In the genomic region with DNA sequence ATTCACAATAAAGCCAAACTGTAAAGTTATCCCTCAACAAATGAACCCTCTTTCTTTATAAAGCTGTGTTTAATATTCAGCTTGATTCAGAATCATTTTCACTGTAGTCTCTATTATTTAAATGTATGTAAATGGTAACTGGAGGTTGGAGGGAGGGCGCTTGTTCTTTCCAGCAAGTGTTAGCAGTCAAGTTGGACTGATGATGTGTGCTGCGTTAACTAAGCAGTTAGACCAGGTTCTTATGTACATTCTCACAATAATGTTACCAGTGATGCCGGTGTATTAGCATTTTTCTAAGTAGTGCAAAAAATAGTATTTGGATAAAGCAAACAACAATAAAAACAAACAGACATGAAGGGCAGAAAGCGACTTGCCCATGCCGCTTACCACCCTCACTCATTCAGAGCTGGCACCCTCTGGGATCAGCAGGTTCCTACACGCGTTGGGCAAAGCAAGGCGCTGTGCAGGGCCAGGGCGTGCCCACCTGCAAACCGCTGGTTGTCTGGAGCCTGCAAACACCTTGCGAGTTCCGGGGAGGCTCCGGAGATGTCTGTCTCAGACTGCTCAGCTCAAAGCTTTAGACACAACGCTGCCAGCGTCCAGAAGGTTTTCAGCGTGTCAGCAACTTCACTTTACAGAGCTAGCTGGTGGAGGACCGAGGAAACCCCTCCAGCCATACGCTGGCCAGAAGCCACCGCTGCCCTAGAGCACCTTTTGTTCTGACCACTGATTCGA, we compare ENCODE assay signal across 9 mouse cellular contexts. TPM values are rescaled to one million over a fixed set of nuclear protein-coding genes. Genes with fewer than 3 reads are reported as not detected.
DNase-seq lines count a peak whose midpoint lies in the region; ATAC-seq and TF ChIP-seq lines count a peak whose summit lies in the region.
"Had no signal": no experiment of that assay in that cellular context is flagged by ENCODE, and none has a peak within 500 bp of the region (broad histone marks: within the 10 kb centered on the region; RNA-seq: fewer than 3 reads in every experiment).

No protein-coding gene starts in this region.

- DNase-seq in heart, adult 2 months, result no peak
- no peak for DNase-seq in heart, postnatal 25 days (ENCODE audit: low spot score)
- peak; percentile 7 for DNase-seq in CD4-positive, CD25-positive, alpha-beta regulatory T cell, adult 2 months (ENCODE audit: low read depth, low spot score)
- no peak for DNase-seq in adipocyte (ENCODE audit: low spot score)
- DNase-seq in kidney, adult 18-20 months, result no peak

- no peak for TF ChIP-seq POLR2A in heart, adult 2 months (IDR thresholded peaks at IDR 0.05; ENCODE audit: insufficient read depth, low read depth, low read length)

- peaks cover 2% of the 10 kb centered on the region for H3K4me1 ChIP-seq in heart, adult 2 months (ENCODE audit: control insufficient read depth, insufficient read depth, low read length)
- peaks cover 17% of the 10 kb centered on the region for H3K4me1 ChIP-seq in embryonic facial prominence, embryonic 13.5 days
- peaks cover 8% of the 10 kb centered on the region for H3K4me1 ChIP-seq in intestine, embryonic 16.5 days (ENCODE audit: control insufficient read depth, insufficient read depth, low read length)
- H3K4me1 ChIP-seq in midbrain, embryonic 16.5 days (ENCODE audit: control insufficient read depth, insufficient read depth, low read length), result peaks cover 6% of the 10 kb centered on the region; the same call in 1 of the 2 replicates

- H3K36me3 ChIP-seq in heart, adult 2 months (ENCODE audit: control insufficient read depth, insufficient read depth, low read length), result peaks cover 12% of the 10 kb centered on the region
- 0 out of 2 replicates have a peak, but pooled peaks cover under 1% of the 10 kb centered on the region for H3K36me3 ChIP-seq in embryonic facial prominence, embryonic 13.5 days
- 0 out of 2 replicates have a peak, but pooled peaks cover 3% of the 10 kb centered on the region for H3K36me3 ChIP-seq in intestine, embryonic 16.5 days (ENCODE audit: control insufficient read depth, insufficient read depth, low read length)
- H3K36me3 ChIP-seq in midbrain, embryonic 16.5 days (ENCODE audit: control insufficient read depth, insufficient read depth, low read length), result no peaks in the 10 kb centered on the region

- 9% methylated on average over 20 of the region's 20 CpGs for WGBS in heart, adult 2 months
- WGBS in embryonic facial prominence, embryonic 13.5 days, result 3% methylated on average over 20 of the region's 20 CpGs
- WGBS in intestine, embryonic 16.5 days, result 3% methylated on average over 20 of the region's 20 CpGs
- 2% methylated on average over 20 of the region's 20 CpGs for WGBS in midbrain, embryonic 16.5 days

- peak overlapping the region; percentile 91 for H3K27ac ChIP-seq in heart, adult 2 months
- no peak overlapping the region for H3K27ac ChIP-seq in embryonic facial prominence, embryonic 13.5 days
- peak overlapping the region; percentile 92 for H3K27ac ChIP-seq in intestine, embryonic 16.5 days (ENCODE audit: low read length)
- 0 out of 2 replicates have a peak overlapping the region, but pooled peaks have one; percentile 34 for H3K27ac ChIP-seq in midbrain, embryonic 16.5 days (ENCODE audit: low read length)

- TF ChIP-seq CTCF in heart, adult 2 months (IDR thresholded peaks at IDR 0.05), result no peak

- peak overlapping the region; percentile 96 for H3K4me2 ChIP-seq in embryonic facial prominence, embryonic 13.5 days
- H3K4me2 ChIP-seq in intestine, embryonic 16.5 days (ENCODE audit: low read depth, low read length), result peak overlapping the region; percentile 90
- peak overlapping the region; percentile 81 for H3K4me2 ChIP-seq in midbrain, embryonic 16.5 days (ENCODE audit: low read length)

- peak; percentile 63; the same call in 1 of the 2 replicates for ATAC-seq in embryonic facial prominence, embryonic 13.5 days (ENCODE audit: insufficient number of reproducible peaks, insufficient read depth, low FRiP score, low TSS enrichment, low read depth)
- ATAC-seq in intestine, embryonic 16.5 days, result peak; percentile 67
- peak; percentile 84 for ATAC-seq in midbrain, embryonic 16.5 days

- H3K4me3 ChIP-seq in heart, adult 2 months, result peak overlapping the region; percentile 83
- H3K4me3 ChIP-seq in embryonic facial prominence, embryonic 13.5 days, result peak overlapping the region; percentile 74
- H3K4me3 ChIP-seq in intestine, embryonic 16.5 days (ENCODE audit: low read length), result peak overlapping the region; percentile 88
- peak overlapping the region; percentile 83 for H3K4me3 ChIP-seq in midbrain, embryonic 16.5 days (ENCODE audit: low read depth, low read length)

- H3K27me3 ChIP-seq in heart, adult 2 months (ENCODE audit: control insufficient read depth, insufficient read depth, low read length), result no peaks in the 10 kb centered on the region
- peaks cover 33% of the 10 kb centered on the region for H3K27me3 ChIP-seq in embryonic facial prominence, embryonic 13.5 days
- H3K27me3 ChIP-seq in intestine, embryonic 16.5 days (replicated peaks; ENCODE audit: control insufficient read depth, insufficient read depth, low read length), result no peaks in the 10 kb centered on the region
- H3K27me3 ChIP-seq in midbrain, embryonic 16.5 days (ENCODE audit: control insufficient read depth, insufficient read depth, low read depth, low read length), result peaks cover 5% of the 10 kb centered on the region; the same call in 1 of the 2 replicates
- H3K27me3 ChIP-seq: CH12.LX had no signal

- H3K9me3 ChIP-seq in embryonic facial prominence, embryonic 13.5 days, result no peaks in the 10 kb centered on the region
- no peaks in the 10 kb centered on the region for H3K9me3 ChIP-seq in intestine, embryonic 16.5 days (ENCODE audit: control insufficient read depth, low read length)
- H3K9me3 ChIP-seq in midbrain, embryonic 16.5 days (replicated peaks; ENCODE audit: control insufficient read depth, low read length, poor library complexity, severe bottlenecking), result no peaks in the 10 kb centered on the region

- peak overlapping the region; percentile 84 for H3K9ac ChIP-seq in heart, adult 2 months (ENCODE audit: low read depth, low read length)
- peak overlapping the region; percentile 79 for H3K9ac ChIP-seq in embryonic facial prominence, embryonic 13.5 days
- H3K9ac ChIP-seq in intestine, embryonic 16.5 days (ENCODE audit: low read depth, low read length), result peak overlapping the region; percentile 90
- H3K9ac ChIP-seq in midbrain, embryonic 16.5 days (ENCODE audit: low read depth, low read length), result peak overlapping the region; percentile 77

- intact Hi-C loops in heart, adult 2 months (cut with DNase I), result loop anchor here (5.0 to 10.0 kb wide), 3 partner anchors 75 to 500 kb away; no protein-coding TSS in a partner anchor
- intact Hi-C loops in heart, postnatal 25 days (cut with DNase I), result loop anchor here (5.0 kb wide), 1 partner anchor 185 kb away; no protein-coding TSS in a partner anchor

- no peak for TF ChIP-seq EP300 in heart, adult 2 months (IDR thresholded peaks at IDR 0.05; ENCODE audit: insufficient read depth, low read depth, low read length)

- no peaks in the 10 kb centered on the region for H3K79me2 ChIP-seq in heart, adult 2 months (replicated peaks; ENCODE audit: control insufficient read depth, insufficient read depth, low read length)

RNA-seq across cellular contexts. Expression of gene P2ry1, which starts 0.6 kb away (rescaled TPM):
- total RNA-seq in heart, adult 2 months (2021), result 10 to 100 TPM; 33.4 to 45.8 TPM
- polyA plus RNA-seq in heart, adult 2 months (2012; rRNA removed), result 13.4 and 23.5 TPM in 2 replicates
- total RNA-seq in heart, postnatal 25 days (2021), result 10 to 100 TPM; 31.3 to 33.1 TPM
- polyA plus RNA-seq in embryonic facial prominence, embryonic 13.5 days (2015; fragmentation: Nextera tagmentation; extraction: Ambion mirVana), result 6.2 and 6.8 TPM in 2 replicates
- polyA plus RNA-seq in intestine, embryonic 16.5 days (2015; fragmentation: Nextera tagmentation; extraction: Ambion mirVana), result 14.7 and 15.2 TPM in 2 replicates
- polyA plus RNA-seq in midbrain, embryonic 16.5 days (2015; fragmentation: Nextera tagmentation; extraction: Ambion mirVana), result 6.0 and 6.4 TPM in 2 replicates
- total RNA-seq: CH12.LX had no signal
